Mouse (Mus musculus) left cerebral cortex, postnatal 10 days (tissue): ENCODE measurements around the gene H2al1e. TPM values are rescaled to one million over a fixed set of nuclear protein-coding genes. Genes with fewer than 3 reads are reported as not detected.

Experiments
- DNase-seq, 2 experiments: peaks; one replicate each; pipeline ENCODE4 v3.0.0; 2021 to 2022; ENCODE audit warnings: low spot score in 2 of 2, mixed read lengths in 1 of 2; ENCODE audit errors: extremely low spot score in 1 of 2
- intact Hi-C: fragments of 180-260 bp; cut with DNase I; formaldehyde crosslinking; loops from one replicate; pipeline ENCODE4 v1.15.1; 2025
- total RNA-seq, 2 experiments: library from RNA; stranded (reverse); gene quantifications; 2 replicates each; pipeline ENCODE4 v1.2.3; 2021

Gene H2al1e
- total RNA-seq, 2 experiments from 2014 or later: not detected

DNA sequence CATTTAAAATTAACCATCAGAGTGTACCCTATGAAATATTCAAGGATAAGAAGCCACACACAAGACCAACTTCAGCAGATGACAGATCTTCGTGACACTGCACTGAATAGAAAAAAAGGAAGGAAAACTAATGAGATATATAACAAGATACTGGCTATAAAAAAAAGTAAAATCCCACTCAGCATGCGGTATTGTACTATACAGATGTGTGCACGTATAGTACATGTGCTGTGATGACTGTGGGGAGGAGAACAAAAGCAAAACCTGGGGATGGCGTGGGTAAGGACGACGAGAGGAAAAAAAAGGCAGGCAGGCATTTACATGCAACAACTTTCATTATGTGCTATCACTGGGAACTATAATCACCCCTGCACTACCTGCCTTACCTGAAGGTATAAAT lies 49.1 kb downstream of the H2al1e start:
- intact Hi-C loops: no loop called here
- no peak for DNase-seq

DNA sequence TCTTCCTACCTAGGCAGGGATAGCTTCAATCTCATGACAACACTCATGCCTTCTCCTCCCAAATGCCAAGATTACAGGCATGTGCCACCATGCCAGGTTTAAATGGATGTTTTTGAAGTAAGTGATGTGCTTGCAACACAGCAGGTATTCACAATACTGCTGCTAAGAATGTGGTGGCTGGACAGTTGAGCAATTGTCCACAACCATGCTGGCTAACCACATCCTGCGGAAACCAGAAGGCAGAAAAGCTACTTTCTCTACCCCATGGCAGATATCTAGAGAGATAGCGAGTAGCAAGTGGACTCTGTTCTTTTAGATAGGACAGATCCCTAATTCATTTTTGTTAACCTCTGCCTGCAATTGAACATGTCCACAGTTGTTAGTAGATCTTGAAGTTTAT lies 49.5 kb downstream of the H2al1e start:
- intact Hi-C loops: no loop called here
- DNase-seq: no peak

Other genes starting within 250 kb of the H2al1e start
- gene H2al1a, start 12.7 kb upstream of the H2al1e start, total RNA-seq: not detected
- not detected for gene H2al1b, start 9.5 kb upstream of the H2al1e start, total RNA-seq
- gene H2al1c, start 6.3 kb upstream of the H2al1e start, total RNA-seq: not detected
- not detected for gene H2al1d, start 3.1 kb upstream of the H2al1e start, total RNA-seq
- not detected for gene H2al1f, start 3.2 kb downstream of the H2al1e start, total RNA-seq
- not detected for gene H2al1g, start 6.3 kb downstream of the H2al1e start, total RNA-seq
- gene H2al1h, start 9.6 kb downstream of the H2al1e start, total RNA-seq: not detected
- gene H2al1i, start 12.7 kb downstream of the H2al1e start, total RNA-seq: not detected
- not detected for gene H2al1j, start 15.9 kb downstream of the H2al1e start, total RNA-seq